ENCODE assay signal across 1 mouse cellular context in the genomic region with DNA sequence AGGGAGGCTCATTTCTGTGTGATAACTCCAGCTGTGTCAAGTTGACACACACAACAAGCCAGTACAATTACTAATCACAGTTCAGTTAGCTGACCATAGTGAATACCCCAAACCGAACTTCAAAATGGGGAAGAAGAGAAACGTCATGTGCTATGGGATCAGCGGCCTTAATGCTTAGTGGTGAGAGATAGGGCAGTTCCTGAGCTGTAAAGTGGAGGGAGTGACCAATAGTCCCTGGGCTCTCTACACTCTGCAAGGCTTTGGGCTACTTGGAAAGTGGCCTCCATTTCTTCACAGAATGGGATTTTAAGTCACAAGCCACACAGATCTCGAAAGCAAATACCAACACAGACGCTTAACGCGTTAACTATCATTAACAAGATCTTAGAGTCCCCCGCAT.
TF ChIP-seq lines count a peak whose summit lies in the region.

No protein-coding gene starts in this region.

TF ChIP-seq in CH12.LX, 34 proteins besides CTCF, POLR2A, EP300 and RAD21:
- no peak for TF ChIP-seq MEF2A (IDR thresholded peaks at IDR 0.05; ENCODE audit: borderline replicate concordance, low read depth, low read length)
- TF ChIP-seq MYC (IDR thresholded peaks at IDR 0.05; ENCODE audit: low read depth, low read length), result no peak
- TF ChIP-seq ZNF384 (IDR thresholded peaks at IDR 0.05; ENCODE audit: low read depth, low read length), result no peak
- no peak for TF ChIP-seq NRF1 (IDR thresholded peaks at IDR 0.05; ENCODE audit: low read depth, low read length)
- no peak for TF ChIP-seq E2F4 (IDR thresholded peaks at IDR 0.05; ENCODE audit: insufficient replicate concordance, low read depth, low read length)
- TF ChIP-seq IRF4 (IDR thresholded peaks at IDR 0.05; ENCODE audit: low read depth, low read length), result no peak
- no peak for TF ChIP-seq ZKSCAN1 (IDR thresholded peaks at IDR 0.05; ENCODE audit: borderline replicate concordance, low read depth, low read length)
- no peak for TF ChIP-seq USF2 (conservative IDR thresholded peaks at IDR 0.05; ENCODE audit: low read depth, low read length)
- TF ChIP-seq JUN (IDR thresholded peaks at IDR 0.05; ENCODE audit: insufficient read depth, low read depth, low read length), result no peak
- no peak for TF ChIP-seq GABPA (IDR thresholded peaks at IDR 0.05; ENCODE audit: insufficient replicate concordance, low read depth, low read length)
- no peak for TF ChIP-seq ZC3H11A (IDR thresholded peaks at IDR 0.05; ENCODE audit: low read depth, low read length)
- TF ChIP-seq PAX5 (IDR thresholded peaks at IDR 0.05; ENCODE audit: low read length), result no peak
- no peak for TF ChIP-seq TCF12 (IDR thresholded peaks at IDR 0.05; ENCODE audit: low read depth, low read length)
- TF ChIP-seq MXI1 (IDR thresholded peaks at IDR 0.05; ENCODE audit: low read depth, low read length), result no peak
- no peak for TF ChIP-seq ETS1 (conservative IDR thresholded peaks at IDR 0.05; ENCODE audit: low read depth, low read length)
- no peak for TF ChIP-seq MAX (IDR thresholded peaks at IDR 0.05; ENCODE audit: low read length)
TF ChIP-seq in CH12.LX: peak in this region for 0.
